Mouse (Mus musculus): ENCODE measurements around the gene Jdp2. TPM values are rescaled to one million over a fixed set of nuclear protein-coding genes. Genes with fewer than 3 reads are reported as not detected.

Jdp2 gene
- polyA plus RNA-seq, 1 experiment from 2014 or later, result 0.34 TPM

DNA sequence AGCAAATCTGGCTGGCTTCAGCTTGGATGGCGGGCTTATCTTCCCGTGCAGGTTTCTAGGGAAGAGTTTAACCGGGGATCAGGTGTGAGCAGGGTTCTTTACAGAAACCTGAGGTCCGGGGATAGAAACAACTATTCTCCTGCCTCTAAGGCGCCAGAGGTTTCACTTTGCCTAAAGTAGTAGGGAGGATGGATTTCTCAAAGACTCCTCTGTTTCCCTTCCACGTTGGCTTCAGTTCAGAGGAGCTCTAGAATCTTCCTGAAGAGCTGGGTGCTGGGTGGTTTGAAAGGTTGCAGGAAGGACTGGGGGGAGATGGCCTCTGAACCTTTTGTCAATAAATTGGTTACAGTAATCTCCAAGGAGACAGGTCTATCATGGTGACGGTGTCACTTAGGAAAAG is 1.8 kb downstream of the Jdp2 start:
- no peak for DNase-seq (ENCODE audit: low spot score)

DNA sequence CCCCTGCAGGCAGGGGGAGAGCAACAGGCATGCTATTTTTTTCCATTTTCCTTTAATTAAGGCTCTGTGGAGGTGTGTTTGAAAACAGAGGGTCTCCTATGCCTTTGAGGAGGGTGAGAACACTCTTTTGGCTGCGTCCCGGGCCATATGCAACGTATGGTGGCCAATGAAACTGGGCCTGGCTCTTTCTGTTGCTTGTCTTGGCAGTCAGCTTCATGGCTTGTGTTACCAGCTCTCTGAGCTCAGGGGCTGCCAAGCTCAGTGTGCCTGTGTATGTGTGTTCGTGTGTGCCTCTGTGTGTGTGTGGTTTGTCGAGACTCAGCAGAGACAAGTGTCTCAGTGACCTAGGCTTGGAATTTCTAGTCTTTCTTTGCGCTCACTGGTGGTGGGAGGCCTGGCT is 2.7 kb downstream of the Jdp2 start:
- no peak for DNase-seq (ENCODE audit: low spot score)

DNA sequence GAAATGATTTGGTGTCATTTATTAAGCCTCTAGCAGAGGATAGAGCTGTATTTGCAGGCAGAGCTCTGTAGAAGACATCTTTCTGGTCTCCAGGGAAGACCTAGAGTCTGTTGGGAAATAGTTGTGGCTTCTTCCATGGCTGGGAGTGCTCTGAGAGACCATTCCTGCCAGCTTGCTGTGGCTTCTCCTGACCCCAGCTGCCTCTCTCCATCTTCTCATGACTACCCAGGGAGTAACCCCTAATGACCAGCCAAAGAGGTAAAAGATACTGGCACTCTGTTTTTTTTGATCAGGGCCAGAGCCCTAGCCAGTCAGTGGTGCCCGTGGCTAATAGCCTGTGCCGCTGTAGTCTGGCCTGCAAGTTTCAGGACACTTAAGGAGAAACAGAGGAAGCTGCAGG is 3.3 kb downstream of the Jdp2 start:
- DNase-seq (ENCODE audit: low spot score), result no peak

DNA sequence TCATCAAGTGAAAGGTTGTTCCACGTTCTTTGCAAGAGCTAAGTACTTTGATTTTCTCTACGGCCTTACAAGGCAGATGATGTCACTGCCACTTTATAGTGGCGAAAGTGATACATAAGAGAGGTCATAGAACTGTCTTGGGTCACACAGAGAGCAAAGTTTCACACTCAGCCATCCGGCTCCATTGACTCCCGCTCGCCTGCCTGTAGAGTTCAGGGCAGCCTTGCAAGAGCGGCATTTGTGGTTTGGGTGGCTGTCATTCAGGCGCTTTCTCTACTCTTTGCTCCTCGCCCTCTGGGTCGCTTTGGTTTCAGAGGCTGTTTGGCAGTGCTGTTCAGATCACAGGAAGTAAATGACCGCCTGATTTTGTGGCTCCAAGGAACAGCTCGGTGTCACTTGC is 4.0 kb downstream of the Jdp2 start:
- DNase-seq (ENCODE audit: low spot score), result no peak

DNA sequence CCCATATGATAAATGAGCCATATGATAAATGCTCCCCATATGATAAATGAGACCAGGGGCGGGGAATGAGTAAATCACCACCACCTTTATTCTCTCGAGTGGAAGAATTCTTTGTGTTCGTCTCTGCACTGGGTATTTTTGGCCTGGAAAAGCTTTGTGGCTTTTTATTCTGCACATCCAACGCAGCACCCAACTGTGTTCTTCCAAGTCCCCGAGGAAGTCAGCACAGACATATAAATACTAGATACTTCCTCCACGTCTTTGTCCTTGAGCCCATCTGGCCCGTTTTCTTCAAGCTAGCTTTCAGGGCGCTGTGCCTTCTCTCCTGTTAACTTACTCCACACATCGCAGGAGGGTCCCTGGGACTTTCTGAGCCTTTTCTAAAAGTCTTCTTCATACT is 4.9 kb downstream of the Jdp2 start:
- no peak for DNase-seq (ENCODE audit: low spot score)

DNA sequence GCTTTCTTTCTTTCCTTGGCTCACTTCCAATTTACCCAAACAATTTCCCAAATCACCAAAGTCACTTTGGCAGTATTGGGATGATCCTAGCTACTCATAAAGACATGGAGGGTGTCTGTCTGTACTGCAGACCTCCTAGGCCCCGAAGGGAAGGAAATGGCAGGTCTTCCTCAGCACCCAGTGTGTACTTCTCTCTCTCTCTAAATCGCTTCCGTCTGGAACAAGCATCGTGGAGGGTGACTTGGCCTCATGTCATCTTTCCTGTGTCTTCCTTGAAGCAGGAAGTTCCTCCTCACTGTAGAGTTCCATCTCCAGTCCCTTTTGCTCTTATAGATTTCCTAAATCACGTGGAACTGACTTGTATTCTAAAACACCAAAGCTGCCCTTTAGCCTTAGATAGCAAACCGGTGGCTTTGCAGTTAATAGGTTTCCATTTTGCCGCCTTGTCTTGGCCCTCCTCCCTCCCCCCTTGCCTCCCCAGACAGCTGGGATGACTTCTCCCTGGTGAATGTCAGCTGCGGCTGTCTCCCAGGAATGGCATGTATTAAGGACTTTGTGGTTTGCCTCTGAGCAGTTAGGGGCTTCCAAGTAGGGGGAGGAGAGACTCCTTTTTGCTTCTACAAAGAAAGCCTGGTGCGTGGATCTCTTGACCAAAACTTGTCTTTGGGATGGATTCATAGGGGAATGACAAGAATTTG is 5.6 kb downstream of the Jdp2 start:
- DNase-seq (ENCODE audit: low spot score), result no peak

DNA sequence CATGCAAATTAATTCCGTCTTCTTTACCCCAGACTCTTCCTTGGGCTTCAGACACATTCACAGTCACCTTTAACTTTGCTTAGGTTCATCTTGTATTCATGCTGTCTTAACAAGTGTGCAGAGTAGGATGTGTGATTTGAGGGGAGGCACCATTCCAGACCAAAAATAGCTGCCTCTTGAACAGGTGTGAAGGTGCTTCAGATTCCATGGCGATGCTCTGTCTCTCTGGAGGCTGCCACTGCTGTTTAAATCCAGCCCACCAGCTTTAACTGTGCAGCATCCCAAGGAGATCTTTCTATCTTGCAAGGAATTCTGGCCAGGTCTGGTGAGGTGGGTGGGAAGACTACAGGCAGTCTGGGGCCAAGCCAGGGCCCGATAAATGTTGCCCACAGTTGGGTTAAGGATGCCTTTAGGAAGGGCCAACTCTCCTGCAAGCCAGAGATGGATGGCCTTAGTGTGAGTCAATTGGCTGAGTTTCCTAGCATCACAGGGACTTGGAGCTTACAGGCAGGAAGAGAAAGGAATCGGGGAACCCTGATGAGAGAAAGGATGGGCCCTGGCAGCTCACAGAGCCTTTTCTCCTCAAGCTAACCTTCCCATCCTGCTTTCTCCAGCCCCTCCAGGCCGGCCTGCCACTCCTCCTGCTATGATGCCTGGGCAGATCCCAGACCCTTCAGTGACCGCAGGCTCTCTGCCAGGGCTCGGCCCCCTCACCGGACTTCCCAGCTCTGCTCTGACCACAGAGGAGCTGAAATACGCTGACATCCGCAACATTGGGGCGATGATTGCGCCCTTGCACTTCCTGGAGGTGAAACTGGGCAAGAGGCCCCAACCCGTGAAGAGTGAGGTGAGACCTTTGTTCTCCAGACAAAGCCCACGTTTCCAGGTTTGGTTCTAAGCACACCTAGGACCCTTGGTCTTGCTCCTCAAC is 9.0 kb downstream of the Jdp2 start:
- DNase-seq (ENCODE audit: low spot score), result no peak

DNA sequence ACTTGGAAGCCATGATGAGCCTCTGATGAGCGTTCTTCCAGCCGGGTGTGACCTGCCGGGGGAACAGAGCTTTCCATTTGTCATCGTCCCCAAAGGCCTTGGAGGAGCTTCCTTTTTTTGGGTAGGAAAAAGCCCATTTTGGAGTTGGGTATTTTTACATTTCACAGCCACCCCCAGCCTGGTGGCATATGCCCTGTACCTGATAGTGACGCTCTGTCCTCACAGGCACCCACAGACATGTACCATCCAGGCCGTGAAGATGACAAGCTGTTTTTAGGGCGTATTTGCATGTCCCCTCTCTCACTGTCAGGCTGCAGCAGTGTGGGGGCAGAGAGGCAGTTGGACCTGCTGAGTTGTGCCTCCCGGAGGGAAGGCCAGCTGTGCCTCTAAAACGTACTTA is 11.3 kb downstream of the Jdp2 start:
- DNase-seq (ENCODE audit: low spot score), result no peak

DNA sequence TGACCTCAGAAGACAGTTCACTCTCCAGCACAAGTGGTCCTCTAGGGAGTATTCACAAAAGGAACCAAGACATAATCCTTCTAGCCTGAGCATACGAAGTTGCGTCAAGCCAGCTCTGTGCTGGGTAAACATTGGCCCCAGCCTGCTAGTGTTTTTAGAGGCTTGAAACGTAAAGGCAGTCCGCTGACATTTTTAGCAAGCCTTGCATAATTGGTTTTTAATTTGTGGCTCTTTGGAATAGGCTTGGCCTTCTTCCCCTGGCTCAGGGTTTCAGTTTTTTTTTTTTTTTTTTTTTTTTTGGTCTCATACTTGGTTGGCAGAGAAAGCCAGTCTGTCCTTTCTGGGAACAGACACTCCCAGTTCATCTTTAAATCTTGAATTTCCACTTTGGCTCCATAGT is 15.3 kb downstream of the Jdp2 start:
- no peak for DNase-seq (ENCODE audit: low spot score)

DNA sequence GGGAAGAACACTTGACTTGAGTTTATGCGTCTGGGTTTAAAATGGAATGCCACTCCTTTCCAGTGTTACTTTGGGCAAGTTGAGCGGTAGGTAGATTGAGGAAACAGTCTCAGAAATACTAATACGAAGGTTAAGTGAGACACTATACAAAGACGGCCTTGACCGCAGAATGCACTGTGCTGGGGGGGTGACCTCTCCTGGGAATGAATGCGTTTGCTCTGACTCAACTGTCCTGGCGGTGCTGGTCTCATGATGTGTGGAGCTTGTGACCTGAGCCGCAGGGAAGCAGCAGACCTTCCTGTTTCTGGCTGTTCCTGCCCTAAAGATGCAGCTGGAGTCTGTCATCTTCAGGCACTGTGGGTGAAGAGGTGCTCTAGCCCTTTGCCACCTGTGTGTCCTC is 16.7 kb downstream of the Jdp2 start:
- no peak for DNase-seq (ENCODE audit: low spot score)

DNA sequence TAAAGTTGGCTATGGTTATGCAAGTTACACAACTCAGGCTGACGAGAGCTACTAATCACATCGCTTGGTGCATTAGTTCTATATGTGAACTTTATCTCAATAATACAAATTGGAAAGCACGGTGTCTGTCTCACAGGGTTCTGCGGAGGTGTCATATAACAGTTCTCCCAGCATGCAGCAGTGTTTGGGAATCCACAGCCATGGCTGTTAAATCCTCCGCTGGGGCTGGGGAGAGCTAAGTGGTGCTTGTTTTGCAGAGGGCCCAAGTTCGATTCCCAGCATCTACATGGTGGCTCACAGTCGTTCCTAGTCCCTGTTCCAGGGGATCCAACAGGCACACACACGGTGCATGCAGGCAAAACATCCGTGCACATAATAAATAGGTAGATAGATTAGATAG is 19.1 kb downstream of the Jdp2 start:
- DNase-seq (ENCODE audit: low spot score), result no peak

DNA sequence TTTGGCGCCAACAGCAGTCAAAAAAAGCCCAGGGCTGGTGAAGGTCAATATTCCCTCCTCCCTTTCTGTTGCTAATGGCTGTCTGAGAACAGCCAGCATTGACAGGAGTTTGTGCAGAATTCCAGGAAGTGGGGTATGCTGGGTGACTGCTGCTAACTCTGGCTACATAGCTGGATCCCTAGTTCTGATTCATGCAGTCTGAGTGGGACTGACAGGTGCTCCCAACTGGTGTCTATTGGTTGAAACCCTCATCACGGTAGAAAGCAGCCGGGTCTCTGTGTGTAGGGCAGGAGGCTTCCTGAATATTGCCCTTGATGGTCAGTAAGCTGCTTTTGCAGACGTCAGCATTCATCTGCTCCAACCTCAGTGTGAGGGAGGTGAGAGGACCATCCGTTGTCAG is 19.6 kb downstream of the Jdp2 start:
- no peak for DNase-seq (ENCODE audit: low spot score)

DNA sequence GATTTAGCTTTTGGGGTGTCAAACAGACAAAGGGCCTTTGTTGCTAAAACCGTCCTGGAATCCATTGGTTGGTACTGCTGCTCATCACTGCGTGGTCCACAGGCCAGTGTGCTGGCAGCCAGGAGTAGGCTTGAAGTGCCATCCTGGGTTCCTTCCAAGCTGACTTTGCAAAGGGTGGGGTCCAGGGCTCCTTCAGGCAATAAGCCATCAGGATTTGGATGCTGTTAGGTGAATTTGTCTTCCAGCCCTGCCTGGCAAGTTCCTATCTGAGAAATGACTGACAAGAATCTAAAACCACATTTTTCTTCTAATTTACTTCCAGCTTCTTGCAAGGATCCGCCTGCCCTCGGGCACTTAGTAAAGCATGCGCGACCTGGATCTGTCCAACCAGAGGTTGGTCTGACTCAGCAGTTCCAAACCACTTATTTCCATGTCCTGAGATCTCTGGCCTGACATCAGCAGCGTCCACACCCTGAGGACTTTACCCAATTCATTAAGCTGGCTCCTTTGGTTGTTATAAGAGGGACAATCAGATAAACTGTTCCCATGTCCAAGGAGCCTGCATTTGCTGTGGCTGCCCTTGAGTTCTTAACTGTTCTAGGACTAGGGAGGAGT is 20.6 kb downstream of the Jdp2 start:
- DNase-seq (ENCODE audit: low spot score), result no peak

DNA sequence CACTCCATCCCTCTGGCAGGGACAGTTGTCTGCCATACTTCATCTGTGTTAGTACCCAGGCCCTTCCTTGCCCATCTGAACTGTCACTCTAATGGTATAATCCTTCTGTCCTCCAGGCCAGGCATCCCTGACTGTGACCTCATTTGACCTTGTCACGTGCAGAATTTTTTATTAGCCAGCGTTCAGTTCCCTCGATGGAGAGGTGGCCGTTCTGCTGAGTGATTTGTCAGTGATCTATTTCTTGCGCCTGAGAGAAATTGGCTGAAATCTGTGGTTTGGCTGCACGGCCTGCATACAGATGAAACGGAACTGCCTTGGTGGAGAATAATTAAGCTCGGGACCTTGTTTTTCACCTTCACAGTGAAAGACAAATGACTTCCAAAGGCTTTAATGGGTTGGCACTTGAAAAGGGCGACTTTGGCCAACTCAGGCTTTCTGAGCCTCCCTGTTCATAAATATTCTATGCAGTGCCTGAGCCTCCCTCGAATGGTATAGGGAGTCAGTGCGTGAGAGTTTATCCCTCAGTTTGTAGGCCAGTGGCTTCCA is 21.1 kb downstream of the Jdp2 start:
- DNase-seq (ENCODE audit: low spot score), result no peak

DNA sequence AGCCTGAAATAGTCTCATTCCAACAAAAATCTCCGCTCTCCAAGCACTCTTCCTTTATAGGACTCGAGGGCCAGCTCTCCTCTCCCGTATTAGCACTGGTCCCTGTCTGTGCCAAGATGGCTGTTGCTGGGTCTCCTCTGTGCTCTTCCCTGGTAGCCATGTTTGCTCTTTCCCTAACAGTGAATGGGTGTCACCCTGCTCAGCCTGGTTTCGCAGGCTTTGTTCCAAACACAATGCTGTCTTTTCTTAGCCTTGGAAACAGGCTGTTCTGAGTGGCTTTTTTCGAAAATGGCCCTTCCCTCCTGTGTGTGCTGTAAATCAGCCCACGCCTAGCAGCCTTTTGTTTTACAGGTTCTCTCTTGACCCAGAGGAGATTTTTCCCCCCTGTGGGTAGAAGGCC is 22.2 kb downstream of the Jdp2 start:
- no peak for DNase-seq (ENCODE audit: low spot score)

DNA sequence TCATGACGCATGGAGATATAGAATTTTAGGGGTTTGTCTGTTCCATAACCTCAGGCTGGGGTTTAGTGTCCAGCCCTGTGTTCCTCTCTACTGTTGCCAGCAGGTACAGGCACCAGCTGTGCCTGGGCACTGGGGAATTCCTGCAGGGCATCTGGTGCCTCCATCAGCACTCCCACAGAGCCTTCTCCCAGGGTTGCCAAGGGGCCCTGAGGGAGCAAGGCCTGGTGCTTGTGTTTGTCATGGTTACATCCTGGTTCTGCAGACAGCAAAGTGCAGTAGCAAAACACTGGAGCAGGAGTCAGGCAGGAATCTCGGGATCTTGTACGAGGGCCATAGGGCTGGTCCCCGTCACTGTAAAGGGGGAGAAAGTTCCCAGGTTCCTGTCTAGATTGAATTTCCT is 22.8 kb downstream of the Jdp2 start:
- no peak for DNase-seq (ENCODE audit: low spot score)

DNA sequence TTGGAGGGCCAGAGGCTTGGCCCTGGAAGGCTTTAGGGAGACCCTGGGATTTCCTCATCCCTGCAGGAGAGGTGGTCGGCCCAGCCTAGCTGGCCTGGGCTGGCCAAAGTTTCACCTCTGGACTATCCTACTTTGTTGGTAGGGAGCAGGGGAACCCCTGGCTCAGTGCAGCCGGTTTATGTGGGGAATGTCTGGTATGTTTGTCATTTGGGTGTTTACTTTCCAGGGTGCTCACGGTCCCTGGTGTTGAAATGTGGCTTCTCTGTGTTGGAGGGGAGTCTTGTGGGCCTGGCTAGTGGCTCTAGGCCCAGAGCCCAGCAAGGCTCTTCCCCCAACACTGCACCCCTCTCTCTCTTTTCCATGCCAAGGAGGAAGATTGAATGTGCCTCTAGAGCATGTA is 24.9 kb downstream of the Jdp2 start:
- no peak for DNase-seq (ENCODE audit: low spot score)

DNA sequence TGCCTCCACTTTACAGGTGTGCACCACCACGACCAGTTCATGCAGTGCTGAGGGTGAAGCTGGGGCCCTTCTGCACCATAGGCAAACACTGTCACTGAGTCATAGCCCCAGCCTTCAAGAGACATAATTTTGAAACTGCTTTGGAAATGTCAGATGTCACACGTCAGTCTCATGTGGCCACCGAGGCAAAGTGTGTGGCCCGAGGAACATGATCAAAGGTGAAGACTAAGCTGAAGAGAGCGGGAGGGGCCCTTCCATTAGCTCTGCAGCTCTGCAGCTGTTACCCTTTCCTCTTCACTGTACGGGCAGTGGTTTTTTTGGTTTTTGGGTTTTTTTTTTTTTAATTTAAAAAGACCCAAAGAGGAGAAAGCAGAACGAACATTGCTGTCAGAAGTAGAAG is 25.8 kb downstream of the Jdp2 start:
- peak; percentile 74 for DNase-seq (ENCODE audit: low spot score)

DNA sequence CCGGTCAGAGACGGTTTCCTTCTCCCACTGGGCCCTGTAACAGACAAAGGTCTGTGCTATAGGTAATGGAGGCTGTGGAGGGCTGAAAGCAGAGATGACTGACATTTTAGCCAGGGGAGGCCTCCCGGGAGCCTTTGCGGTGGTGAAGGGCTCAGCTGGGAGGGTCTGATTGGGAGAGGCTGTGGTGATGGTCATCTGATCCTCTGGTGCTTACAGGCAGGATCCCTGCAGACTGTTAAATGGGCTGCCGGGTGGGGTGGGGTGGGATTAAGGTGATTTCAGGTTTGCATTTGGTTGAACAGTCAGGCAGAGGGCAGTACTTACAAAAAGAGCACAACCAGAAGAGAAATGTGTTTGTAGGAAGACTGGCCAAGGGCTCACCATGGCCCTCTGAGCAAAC is 27.0 kb downstream of the Jdp2 start:
- no peak for DNase-seq (ENCODE audit: low spot score)

DNA sequence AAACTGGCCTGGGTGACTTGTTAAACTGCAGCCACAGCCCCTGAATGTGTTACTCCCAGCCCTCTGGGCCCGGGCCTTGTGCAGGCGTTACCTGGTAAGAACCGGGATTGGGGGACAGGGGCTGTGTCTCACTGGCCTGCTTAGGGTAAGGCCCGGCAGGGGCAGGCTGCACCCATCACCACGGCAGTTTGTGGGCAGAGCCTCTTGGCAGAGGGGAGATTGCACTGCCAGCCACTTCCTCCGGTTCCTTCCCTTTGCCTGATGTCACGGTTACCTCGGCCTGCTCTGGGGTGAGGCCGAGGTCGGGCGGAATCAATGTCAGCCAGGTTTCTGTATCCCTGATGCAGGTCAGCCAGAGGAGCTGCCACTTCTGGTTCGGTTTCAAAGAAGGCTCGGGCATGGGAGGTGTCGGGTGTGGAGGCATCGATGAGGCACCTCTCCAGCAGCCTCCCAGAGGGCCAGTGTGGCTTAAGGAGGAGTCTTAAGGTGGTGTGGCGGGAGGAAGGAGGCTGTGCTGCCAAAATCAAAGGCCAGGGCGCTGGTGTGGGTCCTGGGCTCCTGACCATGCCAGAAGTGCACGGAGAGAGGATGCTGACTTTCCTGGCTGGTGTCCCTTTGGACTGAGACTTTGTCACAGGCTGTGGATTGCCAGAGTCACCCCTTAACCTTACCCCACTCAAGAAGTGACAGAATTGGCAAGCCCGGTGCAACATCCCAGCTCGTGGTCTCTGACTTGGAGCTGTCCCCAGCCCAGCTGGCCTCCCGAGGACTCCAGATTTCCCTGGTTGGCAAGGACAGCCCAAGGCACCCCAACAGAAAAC is 31.0 kb downstream of the Jdp2 start:
- peak; percentile 52 for DNase-seq (ENCODE audit: low spot score)

DNA sequence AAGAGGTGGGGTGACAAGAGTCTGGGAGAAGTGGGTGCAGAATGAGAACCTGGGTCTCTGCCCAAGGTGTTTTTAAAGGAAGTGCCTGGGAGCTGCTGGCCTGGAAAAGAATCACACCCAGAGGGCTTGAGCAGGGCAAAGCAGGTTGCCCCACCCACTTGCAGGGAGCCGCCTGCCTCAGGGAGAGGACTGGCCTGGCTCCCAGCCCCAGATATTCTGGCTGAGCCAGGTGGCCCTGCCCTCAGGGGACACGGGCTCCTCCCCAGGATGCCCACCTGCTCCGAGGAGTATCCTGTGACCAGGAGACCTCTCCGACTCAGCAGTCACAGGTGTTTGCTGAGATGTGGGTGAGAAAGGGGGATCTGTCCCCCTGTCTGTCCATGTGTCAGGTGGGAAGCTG is 32.4 kb downstream of the Jdp2 start:
- DNase-seq (ENCODE audit: low spot score), result no peak

Data from thymus, postnatal 0 days (tissue).